Mouse (Mus musculus): ENCODE results near the gene Igsf9.

Gene Igsf9

GRCm38 (mm10) chr1:172528701-172529100 lies 47.1 kb downstream of the Igsf9 start:
- in situ Hi-C loops (cut with MboI; ENCODE audit: unreplicated experiment in 2 of 2) = loop anchor here (5.0 kb wide), 3 partner anchors 36 to 104 kb away; partner anchors contain the start of gene Dusp23 (in 2 of the 2)

GRCm38 (mm10) chr1:172530544-172531220 lies 49.1 kb downstream of the Igsf9 start:
- in situ Hi-C loops (cut with MboI; ENCODE audit: unreplicated experiment in 2 of 2) = loop anchor here in 1 of 2 experiments (5.0 kb wide), 1 partner anchor 62 kb away; the partner anchor contains the start of gene Slamf8

GRCm38 (mm10) chr1:172532551-172532950 lies 51.0 kb downstream of the Igsf9 start:
- in situ Hi-C loops (cut with MboI; ENCODE audit: unreplicated experiment in 2 of 2) = loop anchor here in 1 of 2 experiments (5.0 kb wide), 1 partner anchor 60 kb away; the partner anchor contains the start of gene Slamf8

GRCm38 (mm10) chr1:172535116-172535515 lies 53.5 kb downstream of the Igsf9 start:
- in situ Hi-C loops (cut with MboI; ENCODE audit: unreplicated experiment in 2 of 2) = no loop called here

- in situ Hi-C loops (cut with MboI; ENCODE audit: unreplicated experiment in 2 of 2) = no loop called here
Observed at GRCm38 (mm10) chr1:172539827-172540226, 58.2 kb downstream of the Igsf9 start.

GRCm38 (mm10) chr1:172540283-172540820 lies 58.8 kb downstream of the Igsf9 start:
- in situ Hi-C loops (cut with MboI; ENCODE audit: unreplicated experiment in 2 of 2) = no loop called here

GRCm38 (mm10) chr1:172546062-172546461 lies 64.5 kb downstream of the Igsf9 start:
- in situ Hi-C loops (cut with MboI; ENCODE audit: unreplicated experiment in 2 of 2) = no loop called here
